Mouse (Mus musculus) testis, adult 2 months (tissue): ENCODE measurements around the gene Zscan21.

Source experiments
- CTCF ChIP-seq: fragments of 200-500 bp; IDR thresholded peaks from 2 replicates; pipeline ENCODE4 v1.5.1; 2012; ENCODE audit warnings: low read depth, mild to moderate bottlenecking, inconsistent platforms, low read length, moderate library complexity; ENCODE audit not compliant: control insufficient read depth, insufficient read depth, insufficient replicate concordance
- POLR2A ChIP-seq: fragments of 200-500 bp; IDR thresholded peaks from 2 replicates; pipeline ENCODE4 v1.6.1; 2012; ENCODE audit warnings: low read depth, mild to moderate bottlenecking, inconsistent platforms, low read length, moderate library complexity; ENCODE audit not compliant: control insufficient read depth

DNA sequence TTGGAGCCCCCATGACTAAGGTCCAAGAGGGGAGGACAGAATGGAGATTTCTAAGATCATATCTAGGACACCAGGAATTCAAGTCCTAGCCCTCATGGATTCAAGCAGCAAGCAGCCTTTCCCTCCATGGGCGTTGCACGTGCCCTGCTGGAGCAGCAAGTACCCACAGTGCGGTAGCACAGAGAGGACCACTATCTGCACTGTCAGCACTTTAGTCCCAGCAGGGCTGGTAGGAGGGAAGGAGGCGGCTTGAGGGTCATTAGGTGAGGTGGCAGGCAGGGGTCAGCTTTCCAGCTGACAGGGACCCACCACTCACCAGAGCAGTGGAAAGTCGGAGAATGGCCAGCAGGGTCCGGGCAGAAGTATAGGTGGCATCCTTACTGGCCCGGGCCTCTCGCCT is 48.9 kb downstream of the Zscan21 start:
- TF ChIP-seq CTCF, result no peak
- TF ChIP-seq POLR2A, result no peak
